Mouse (Mus musculus): ENCODE results near the gene Letm1. TPM values are rescaled to one million over a fixed set of nuclear protein-coding genes. Genes with fewer than 3 reads are reported as not detected.

The Letm1 gene
- polyA plus RNA-seq, 1 experiment from 2014 or later, result 39.5 TPM

DNA sequence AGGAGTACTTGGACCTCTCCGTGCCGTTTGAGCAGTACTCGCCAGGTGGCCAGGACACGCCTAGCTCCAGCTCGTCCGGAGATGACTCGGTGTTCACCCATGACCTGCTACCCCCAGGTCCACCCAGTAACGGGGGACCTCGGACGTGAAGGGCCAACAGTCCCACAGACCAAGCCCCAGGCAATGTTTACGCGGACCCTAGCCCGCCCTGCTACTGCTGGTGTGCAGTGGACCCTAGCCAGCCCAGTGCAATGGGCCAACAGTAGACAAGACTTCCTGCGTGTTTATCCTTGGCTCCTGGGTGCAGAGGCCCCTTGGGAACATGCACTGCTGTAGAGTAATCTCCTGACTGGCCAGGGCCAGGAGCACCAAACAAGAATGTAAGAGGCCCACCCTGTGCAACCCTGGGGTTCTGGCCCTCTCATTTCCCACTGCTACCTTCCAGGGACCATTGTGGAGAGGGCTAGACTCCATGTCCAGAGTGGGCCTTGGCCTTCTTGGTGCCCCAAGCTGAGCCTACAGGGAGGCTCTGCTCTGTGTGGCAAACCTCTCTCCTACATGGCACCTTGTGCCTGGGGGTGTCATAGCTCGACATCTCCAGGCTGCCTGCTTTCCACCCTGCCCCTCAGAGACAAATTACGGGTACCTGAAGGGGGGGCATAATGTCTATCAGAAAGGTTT lies 47.1 kb downstream of the Letm1 start:
- DNase-seq (ENCODE audit: low spot score) (no peak), ATAC-seq (ENCODE audit: low FRiP score, low TSS enrichment) (no peak)
- H3K4me2 ChIP-seq (replicated peaks; ENCODE audit: low read depth), result no peak overlapping the region
- H3K36me3 ChIP-seq (ENCODE audit: control insufficient read depth, insufficient read depth, low read length), result peaks cover 10% of the 10 kb centered on the region
- H3K4me1 ChIP-seq (replicated peaks; ENCODE audit: control insufficient read depth, insufficient read depth), result no peaks in the 10 kb centered on the region
- WGBS, result 71% methylated on average over 16 of the region's 16 CpGs
- no peak overlapping the region for H3K4me3 ChIP-seq (ENCODE audit: low read depth, low read length)
- TF ChIP-seq EP300 (optimal IDR thresholded peaks at IDR 0.05), result no peak
- no peak for TF ChIP-seq CTCF (IDR thresholded peaks at IDR 0.05; ENCODE audit: low read depth)
- no peak overlapping the region for H3K27ac ChIP-seq (replicated peaks)
- H3K9me3 ChIP-seq (ENCODE audit: control insufficient read depth, low read length), result no peaks in the 10 kb centered on the region
- no peak overlapping the region for H3K9ac ChIP-seq (ENCODE audit: low read length)
- no peaks in the 10 kb centered on the region for H3K27me3 ChIP-seq (ENCODE audit: control insufficient read depth, insufficient read depth, low read length)

DNA sequence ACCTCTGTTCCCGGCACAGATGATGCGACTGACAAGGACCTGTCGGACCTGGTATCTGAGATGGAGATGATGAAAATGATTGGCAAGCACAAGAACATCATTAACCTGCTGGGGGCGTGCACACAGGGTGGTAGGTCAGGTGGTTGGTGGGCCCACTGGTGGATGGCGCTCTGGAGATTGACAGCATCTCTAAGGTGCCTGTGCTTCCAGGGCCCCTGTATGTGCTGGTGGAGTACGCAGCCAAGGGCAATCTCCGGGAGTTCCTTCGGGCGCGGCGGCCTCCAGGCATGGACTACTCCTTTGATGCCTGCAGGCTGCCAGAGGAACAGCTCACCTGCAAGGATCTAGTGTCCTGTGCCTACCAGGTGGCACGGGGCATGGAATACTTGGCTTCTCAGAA lies 48.8 kb downstream of the Letm1 start:
- Histone ChIP-seq H3K9me3 (ENCODE audit: control insufficient read depth, low read length) (no peaks in the 10 kb centered on the region), H3K4me2 (replicated peaks; ENCODE audit: low read depth) (no peak overlapping the region), H3K4me1 (replicated peaks; ENCODE audit: control insufficient read depth, insufficient read depth) (no peaks in the 10 kb centered on the region), H3K9ac (ENCODE audit: low read length) (no peak overlapping the region), H3K4me3 (ENCODE audit: low read depth, low read length) (no peak overlapping the region), H3K36me3 (ENCODE audit: control insufficient read depth, insufficient read depth, low read length) (peaks cover 10% of the 10 kb centered on the region), H3K27ac (replicated peaks) (no peak overlapping the region), H3K27me3 (ENCODE audit: control insufficient read depth, insufficient read depth, low read length) (no peaks in the 10 kb centered on the region)
- TF ChIP-seq EP300 (optimal IDR thresholded peaks at IDR 0.05), result no peak
- TF ChIP-seq CTCF (IDR thresholded peaks at IDR 0.05; ENCODE audit: low read depth), result no peak
- WGBS, result 84% methylated on average over 12 of the region's 12 CpGs
- ATAC-seq (ENCODE audit: low FRiP score, low TSS enrichment) (no peak), DNase-seq (ENCODE audit: low spot score) (no peak)

DNA sequence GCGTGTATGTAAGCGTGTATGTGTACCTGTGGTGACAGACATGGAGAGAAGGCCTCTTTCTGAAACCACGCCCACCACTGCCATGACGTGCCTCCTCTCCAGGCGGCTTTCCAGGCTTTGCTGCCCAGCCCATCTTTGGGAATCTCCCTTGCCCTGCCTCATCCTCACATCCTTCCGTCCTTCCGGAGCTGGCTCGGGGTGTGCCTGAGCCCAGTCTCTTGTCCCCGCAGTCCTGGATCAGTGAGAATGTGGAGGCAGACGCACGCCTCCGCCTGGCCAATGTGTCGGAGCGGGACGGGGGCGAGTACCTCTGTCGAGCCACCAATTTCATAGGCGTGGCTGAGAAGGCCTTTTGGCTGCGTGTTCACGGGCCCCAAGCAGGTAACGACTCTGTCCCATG lies 51.6 kb downstream of the Letm1 start:
- Histone ChIP-seq H3K4me1 (replicated peaks; ENCODE audit: control insufficient read depth, insufficient read depth) (no peaks in the 10 kb centered on the region), H3K9ac (ENCODE audit: low read length) (no peak overlapping the region), H3K4me2 (replicated peaks; ENCODE audit: low read depth) (no peak overlapping the region), H3K9me3 (ENCODE audit: control insufficient read depth, low read length) (no peaks in the 10 kb centered on the region), H3K36me3 (ENCODE audit: control insufficient read depth, insufficient read depth, low read length) (peaks cover 10% of the 10 kb centered on the region), H3K27me3 (ENCODE audit: control insufficient read depth, insufficient read depth, low read length) (no peaks in the 10 kb centered on the region), H3K27ac (replicated peaks) (no peak overlapping the region), H3K4me3 (ENCODE audit: low read depth, low read length) (no peak overlapping the region)
- WGBS, result 65% methylated on average over 21 of the region's 21 CpGs
- ATAC-seq (ENCODE audit: low FRiP score, low TSS enrichment) (no peak), DNase-seq (ENCODE audit: low spot score) (no peak)
- TF ChIP-seq CTCF (IDR thresholded peaks at IDR 0.05; ENCODE audit: low read depth) (no peak), EP300 (optimal IDR thresholded peaks at IDR 0.05) (no peak)

DNA sequence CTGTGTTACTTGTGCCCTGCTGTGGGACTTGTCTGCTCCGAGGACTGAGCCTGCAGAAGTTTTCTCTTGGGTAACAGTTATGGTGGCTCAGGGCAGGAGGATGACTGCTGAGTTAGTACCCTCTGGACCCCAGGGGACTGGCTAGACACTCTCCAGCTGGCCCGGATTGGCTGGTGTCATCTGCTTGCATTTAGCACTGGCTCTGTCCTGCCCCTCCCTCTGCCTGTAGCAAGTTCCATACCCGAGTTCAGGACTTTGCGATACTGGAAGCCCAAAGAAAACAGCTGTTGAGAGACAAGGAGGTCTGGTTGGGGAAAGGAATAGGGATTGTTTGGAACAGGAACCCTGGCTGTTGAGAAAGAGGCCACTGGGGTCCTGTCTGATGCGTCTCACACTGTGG lies 52.1 kb downstream of the Letm1 start:
- peaks cover 10% of the 10 kb centered on the region for H3K36me3 ChIP-seq (ENCODE audit: control insufficient read depth, insufficient read depth, low read length)
- H3K4me2 ChIP-seq (replicated peaks; ENCODE audit: low read depth), result no peak overlapping the region
- H3K4me1 ChIP-seq (replicated peaks; ENCODE audit: control insufficient read depth, insufficient read depth), result no peaks in the 10 kb centered on the region
- H3K9me3 ChIP-seq (ENCODE audit: control insufficient read depth, low read length), result no peaks in the 10 kb centered on the region
- ATAC-seq (ENCODE audit: low FRiP score, low TSS enrichment), result no peak
- H3K27ac ChIP-seq (replicated peaks), result no peak overlapping the region
- DNase-seq (ENCODE audit: low spot score), result no peak
- H3K27me3 ChIP-seq (ENCODE audit: control insufficient read depth, insufficient read depth, low read length), result no peaks in the 10 kb centered on the region
- TF ChIP-seq CTCF (IDR thresholded peaks at IDR 0.05; ENCODE audit: low read depth), result no peak
- no peak for TF ChIP-seq EP300 (optimal IDR thresholded peaks at IDR 0.05)
- WGBS, result 60% methylated on average over 5 of the region's 5 CpGs
- H3K4me3 ChIP-seq (ENCODE audit: low read depth, low read length), result no peak overlapping the region
- H3K9ac ChIP-seq (ENCODE audit: low read length), result no peak overlapping the region

DNA sequence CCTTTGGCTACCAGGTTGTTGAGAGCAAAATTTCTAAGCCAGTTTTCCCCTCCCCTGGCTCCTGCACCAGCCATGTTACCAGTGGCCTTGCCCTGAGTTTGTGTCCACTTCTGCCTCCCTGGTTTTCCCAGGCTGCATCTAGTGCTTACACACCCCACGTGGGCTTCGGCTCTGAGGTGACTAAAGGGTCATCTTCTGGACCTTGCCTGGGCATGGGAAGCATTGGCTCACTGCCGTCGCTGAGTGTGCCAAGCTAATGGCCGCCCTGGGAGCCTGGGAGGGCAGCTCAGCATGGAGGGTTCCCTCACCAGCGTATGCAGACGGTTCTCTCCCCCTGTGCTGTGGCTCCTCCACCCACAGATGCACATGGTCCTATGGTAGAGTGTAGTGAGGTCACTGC lies 53.8 kb downstream of the Letm1 start:
- Histone ChIP-seq H3K4me3 (ENCODE audit: low read depth, low read length) (no peak overlapping the region), H3K9me3 (ENCODE audit: control insufficient read depth, low read length) (no peaks in the 10 kb centered on the region), H3K9ac (ENCODE audit: low read length) (no peak overlapping the region), H3K4me1 (replicated peaks; ENCODE audit: control insufficient read depth, insufficient read depth) (no peaks in the 10 kb centered on the region), H3K4me2 (replicated peaks; ENCODE audit: low read depth) (no peak overlapping the region), H3K27ac (replicated peaks) (no peak overlapping the region), H3K27me3 (ENCODE audit: control insufficient read depth, insufficient read depth, low read length) (no peaks in the 10 kb centered on the region), H3K36me3 (ENCODE audit: control insufficient read depth, insufficient read depth, low read length) (peaks cover 6% of the 10 kb centered on the region; the same call in 1 of the 2 replicates)
- TF ChIP-seq EP300 (optimal IDR thresholded peaks at IDR 0.05) (no peak), CTCF (IDR thresholded peaks at IDR 0.05; ENCODE audit: low read depth) (no peak)
- DNase-seq (ENCODE audit: low spot score), result no peak
- no peak for ATAC-seq (ENCODE audit: low FRiP score, low TSS enrichment)
- 65% methylated on average over 7 of the region's 7 CpGs for WGBS

DNA sequence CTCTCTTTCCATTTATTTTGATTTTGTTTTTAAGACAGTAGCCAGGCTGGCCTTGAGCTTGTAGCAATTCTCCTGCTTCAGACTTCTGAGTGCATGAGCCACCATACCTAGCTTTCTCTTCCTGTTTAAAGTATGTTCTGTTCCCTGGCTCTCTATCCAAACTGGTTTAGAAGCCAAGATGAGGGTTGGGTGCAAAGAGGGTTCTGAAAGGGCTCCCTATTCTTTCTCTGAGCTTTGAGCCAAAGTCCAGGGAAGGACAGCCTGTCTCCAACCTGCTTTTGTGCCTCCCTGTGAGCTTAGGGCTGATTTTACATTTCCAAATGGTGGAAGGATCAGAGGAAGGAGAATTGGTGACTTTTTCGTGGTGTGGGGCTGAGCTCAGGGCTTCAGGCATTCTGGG lies 55.7 kb downstream of the Letm1 start:
- H3K27ac ChIP-seq (replicated peaks), result no peak overlapping the region
- H3K4me1 ChIP-seq (replicated peaks; ENCODE audit: control insufficient read depth, insufficient read depth), result no peaks in the 10 kb centered on the region
- H3K36me3 ChIP-seq (ENCODE audit: control insufficient read depth, insufficient read depth, low read length), result 0 out of 2 replicates have a peak, but pooled peaks cover 4% of the 10 kb centered on the region
- H3K9me3 ChIP-seq (ENCODE audit: control insufficient read depth, low read length), result no peaks in the 10 kb centered on the region
- H3K4me3 ChIP-seq (ENCODE audit: low read depth, low read length), result no peak overlapping the region
- no peaks in the 10 kb centered on the region for H3K27me3 ChIP-seq (ENCODE audit: control insufficient read depth, insufficient read depth, low read length)
- WGBS, result 61% methylated on average over 1 of the region's 1 CpGs
- no peak for TF ChIP-seq EP300 (optimal IDR thresholded peaks at IDR 0.05)
- TF ChIP-seq CTCF (IDR thresholded peaks at IDR 0.05; ENCODE audit: low read depth), result no peak
- ATAC-seq (ENCODE audit: low FRiP score, low TSS enrichment), result no peak
- no peak overlapping the region for H3K9ac ChIP-seq (ENCODE audit: low read length)
- DNase-seq (ENCODE audit: low spot score), result no peak
- H3K4me2 ChIP-seq (replicated peaks; ENCODE audit: low read depth), result no peak overlapping the region
